Mouse (Mus musculus) kidney, adult 18-20 months (tissue): ENCODE measurements around the gene Mapk14.
A peak's percentile ranks its signal among the peaks of the same experiment; 100 is the strongest.

Experiments used
- DNase-seq: peaks from one replicate; pipeline ENCODE4 v3.0.0; 2021

Mapk14 gene

DNA sequence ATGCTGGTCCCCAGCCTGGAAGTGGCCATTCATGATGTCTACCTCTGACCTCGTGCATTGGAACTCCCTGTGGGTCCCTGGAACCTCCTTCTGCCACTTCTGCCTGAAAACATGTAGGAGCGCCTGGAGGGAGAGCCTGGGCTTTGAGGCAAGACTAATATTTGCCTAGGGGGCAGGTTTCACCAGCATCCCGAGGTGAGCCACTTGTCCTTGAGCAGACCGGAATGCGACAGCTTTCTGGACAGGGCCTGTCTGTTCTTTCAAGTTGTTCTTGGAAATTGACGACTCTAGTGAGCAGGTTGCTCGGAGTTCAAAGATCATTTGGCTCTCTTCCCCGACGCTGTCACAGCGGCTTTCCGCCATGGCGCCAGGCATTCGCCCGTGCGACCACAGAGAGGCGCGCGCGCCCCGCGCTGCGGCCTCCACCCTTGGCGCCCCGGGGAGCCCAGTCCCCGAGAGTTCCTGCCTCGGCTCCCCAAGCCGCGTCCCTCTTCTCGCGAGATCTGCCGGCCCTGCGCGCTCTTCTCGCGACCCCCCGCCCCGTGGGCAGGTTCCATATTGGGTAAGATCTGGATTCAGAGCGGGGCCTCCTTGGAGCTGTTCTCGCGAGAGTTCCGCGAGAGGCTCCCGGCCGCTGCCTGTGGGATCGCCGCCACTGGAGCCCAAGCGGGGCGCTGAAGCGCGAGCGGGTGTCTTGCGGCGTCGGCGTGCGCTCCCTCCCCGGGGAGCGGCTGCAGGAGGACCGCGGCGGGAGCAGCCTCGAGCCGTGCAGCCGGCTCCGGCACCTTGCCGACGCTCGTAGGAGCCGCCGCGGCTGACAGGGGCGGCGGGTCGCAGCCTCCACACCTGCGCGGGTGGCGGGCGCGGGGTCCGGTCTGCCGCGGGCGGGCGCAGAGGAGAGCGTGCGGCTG, at the start of gene Mapk14:
Gene Mapk14 (plus strand): TSS at position 554 of the 911 bp plus-strand sequence.
- peak; percentile 99 for DNase-seq

DNA sequence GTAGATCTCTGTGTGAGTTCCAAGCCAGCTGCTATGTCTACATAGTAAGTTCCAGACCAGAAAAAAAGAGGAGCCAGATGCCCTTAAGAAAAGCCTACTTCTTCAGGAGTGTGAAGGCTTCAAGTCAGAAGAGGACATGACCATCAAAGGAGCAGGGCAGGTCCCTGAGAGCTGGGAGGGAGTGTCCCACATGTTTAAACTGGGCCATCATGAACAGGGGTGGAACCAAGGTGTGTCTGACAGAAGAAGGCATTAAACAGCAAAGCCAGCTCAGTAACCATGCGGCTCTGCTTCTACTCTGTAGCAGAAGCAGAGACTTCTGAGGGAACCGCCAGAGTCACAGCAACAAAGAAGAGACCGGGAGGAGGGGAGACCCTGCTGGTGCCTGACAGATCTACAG, 47.4 kb upstream of the Mapk14 start:
- no peak for DNase-seq

DNA sequence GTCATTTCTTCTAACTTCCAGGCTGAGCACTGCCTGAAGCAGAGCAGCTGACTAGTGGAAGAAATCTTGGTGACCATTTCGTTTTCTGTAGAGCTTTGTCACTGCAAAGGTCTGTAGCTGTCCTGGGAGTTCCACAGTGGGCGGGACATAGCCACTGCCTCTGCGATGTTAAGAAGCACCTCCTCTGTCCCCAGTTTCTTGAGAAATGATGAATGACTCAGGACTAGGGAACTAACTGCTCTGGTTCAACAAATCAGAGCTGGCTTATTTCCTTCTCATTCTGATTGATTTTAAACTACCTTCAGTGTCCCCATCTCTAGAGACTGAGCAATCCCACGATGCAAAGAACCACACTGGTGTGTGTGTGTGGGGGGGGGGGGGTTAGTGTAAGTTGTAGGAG, 47.0 kb upstream of the Mapk14 start:
- DNase-seq: no peak

DNA sequence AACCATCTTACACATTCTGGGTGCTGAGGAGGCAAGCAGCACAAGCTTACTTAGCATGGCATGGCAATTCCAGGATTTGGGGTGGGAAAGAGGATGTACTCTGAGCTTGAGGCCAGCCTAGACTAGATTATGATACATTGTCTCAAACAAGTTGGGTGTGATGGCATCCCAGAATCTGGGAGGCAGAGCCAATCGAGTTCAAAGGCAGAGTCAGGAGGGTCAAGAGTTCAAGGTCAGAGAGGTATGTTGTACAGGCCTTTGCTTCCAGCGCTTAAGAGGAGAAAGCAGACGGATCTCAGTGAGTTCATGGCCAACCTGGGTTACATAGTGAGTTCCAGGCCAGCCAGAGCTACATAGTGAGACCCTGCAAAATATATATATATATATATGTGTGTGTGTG, 44.9 kb upstream of the Mapk14 start:
- no peak for DNase-seq

DNA sequence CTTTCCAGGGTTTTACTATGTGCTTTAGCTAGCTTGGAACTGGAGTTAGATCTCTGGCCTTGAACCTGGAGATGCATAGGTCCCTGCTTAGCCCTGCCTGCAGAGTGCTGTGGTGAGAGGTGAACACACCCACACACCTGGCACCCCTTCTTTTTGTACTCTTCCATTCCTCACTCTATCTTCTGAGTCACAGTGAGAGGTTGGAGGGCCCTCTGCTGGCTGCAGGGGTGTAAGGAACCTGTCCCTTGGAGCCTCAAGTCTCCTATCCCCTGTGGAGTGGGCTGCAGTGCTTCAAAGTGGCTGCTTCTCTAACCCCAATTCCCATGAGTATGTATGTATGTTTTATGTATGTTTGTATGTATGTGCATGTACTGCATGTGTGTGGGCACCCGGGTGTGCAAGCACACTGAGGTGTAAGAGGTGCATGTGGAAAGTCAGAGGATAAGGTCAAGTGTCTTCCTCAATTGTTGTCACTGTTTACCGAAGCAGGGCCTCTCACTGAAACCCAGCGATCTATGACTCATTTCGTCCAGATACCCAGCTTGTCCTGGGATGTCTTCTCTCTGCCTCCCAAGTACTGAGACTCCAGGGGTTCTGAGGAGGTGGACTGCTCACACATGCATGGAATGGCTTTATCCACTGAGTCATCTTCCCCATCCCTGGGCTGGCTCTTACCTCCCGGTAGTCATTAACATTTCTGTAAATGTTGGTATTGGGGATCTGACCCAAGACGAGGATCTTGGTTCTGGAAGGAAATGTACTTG, 42.3 kb upstream of the Mapk14 start:
- DNase-seq: peak; percentile 51

DNA sequence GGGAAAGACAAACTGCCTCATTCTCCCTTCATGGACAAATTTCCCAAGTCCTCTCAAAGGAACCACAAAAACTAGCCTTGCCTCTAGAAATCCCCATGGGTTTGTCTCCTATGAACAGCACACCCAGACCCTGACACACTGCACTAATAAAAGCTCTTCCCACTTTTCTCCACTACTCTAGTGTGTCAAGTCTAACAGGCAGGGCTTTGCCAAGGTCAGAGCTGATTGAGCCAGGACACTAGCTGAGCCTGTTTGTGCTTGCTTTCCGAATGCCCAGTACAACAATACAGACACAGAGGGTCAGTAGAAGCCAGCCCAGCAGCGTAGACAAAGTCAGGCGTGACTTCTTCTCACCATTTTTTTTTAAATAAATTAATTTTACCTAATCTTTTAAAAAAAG, 40.9 kb upstream of the Mapk14 start:
- no peak for DNase-seq

DNA sequence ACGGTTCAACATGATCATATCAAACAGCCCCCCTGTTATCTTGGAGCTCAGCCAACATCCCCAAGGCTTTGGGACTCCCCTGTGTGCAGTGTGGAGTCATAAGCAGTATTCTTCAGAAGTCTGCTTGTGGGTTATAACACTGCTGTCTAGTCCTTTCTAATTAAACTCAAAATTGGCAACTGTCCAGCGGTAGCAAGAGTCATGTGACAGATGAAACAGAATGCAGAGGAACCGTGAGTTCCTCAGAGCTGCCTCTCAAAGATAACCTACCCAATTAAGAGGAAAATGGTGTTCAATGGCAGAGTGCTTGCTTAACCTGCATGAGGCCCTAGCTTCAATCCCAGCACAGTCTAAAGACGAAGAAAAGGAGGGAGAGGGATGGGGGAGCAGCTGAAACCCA, 33.2 kb upstream of the Mapk14 start:
- DNase-seq: no peak

DNA sequence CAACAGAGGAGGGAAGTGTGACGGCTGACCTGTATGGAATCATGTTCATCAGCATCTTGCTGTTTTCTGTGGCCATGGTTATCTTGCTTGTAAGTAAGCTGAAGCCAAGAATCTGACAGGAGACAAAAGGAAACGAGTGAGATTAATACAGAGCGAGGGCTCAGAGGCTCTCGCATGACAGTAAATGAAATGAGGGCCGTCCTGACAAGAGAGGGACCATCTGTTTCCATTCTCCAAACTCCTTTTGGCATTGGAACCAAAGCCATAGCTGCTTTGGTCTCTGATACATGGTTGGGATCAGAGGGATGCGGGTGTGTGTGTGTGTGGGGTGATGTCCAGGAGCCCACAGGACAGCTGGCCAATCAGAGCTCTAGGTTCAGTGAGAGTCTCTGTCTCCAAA, 31.6 kb upstream of the Mapk14 start:
- DNase-seq: no peak

DNA sequence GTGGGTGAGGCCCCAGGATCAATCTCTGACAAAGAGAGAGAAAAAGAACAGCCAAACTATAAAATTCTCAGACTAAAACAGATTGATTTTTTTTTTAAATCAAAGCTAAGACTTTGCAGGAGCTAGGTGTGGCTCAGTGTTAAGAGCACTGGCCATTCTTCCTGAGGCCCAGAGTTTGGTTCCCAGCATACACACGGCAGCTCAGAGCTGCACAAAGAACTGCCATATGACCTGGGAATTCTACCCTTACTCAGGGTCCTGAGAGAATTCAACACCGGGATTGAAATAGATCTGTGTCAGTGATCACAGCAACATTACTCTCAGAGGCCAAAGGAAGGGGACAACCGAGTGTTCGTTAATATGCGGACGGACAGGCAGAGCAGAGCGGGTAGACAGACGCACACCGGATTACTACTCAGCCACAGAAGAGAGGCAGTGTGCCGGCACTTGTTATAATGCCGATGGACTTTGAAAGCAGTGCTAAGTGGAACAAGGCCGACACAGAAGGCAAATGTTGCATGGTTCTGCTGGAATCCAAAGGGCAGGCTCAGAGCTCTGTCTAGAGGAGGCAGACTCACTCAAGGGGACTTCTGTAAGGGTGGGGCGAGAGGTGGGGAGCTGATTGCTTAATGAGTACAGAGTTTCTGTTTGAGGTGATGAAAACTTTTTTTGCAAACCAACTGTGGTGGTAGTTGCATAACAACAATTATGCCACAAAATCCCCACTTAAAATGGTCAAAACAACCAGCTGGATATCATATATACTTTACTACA, 8.6 kb upstream of the Mapk14 start:
- peak; percentile 57 for DNase-seq

DNA sequence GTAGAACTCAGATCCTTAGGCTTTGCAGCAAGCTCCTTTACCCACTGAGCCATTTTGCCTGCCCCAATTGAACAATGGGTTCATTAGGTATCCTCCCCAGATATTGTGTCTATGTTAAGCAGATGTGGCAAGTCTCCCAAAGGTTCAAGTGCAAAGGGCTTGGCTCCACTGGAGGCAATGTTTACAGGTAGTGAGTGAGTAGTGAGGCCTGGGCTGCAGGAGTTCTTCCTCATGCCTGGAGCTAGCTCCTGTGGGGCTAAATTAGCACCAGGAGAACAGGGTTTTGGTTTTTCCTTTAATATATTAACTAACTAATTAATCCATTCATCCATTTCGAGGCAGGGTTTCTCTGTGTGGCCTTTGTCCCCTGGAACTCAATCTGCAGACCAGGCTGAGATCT, 7.5 kb upstream of the Mapk14 start:
- DNase-seq: peak; percentile 57

DNA sequence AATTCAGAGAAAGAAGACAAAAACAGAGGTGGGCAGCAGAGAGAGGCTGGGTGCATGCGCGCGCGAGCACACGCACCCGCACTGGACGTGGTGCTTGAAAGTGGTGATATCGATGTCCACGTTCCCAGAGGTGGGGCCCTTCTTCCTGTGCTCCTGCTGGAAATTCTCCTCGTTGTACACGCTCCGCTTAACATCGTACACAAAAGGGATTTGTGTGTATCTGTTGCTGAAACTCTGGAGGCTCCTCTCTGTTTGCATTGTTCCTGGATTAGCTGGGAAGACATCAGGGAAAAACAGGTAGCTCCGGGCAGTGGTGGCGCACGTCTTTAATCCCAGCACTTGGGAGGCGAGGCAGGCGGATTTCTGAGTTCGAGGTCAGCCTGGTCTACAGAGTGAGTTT, 6.5 kb upstream of the Mapk14 start:
- DNase-seq: no peak

DNA sequence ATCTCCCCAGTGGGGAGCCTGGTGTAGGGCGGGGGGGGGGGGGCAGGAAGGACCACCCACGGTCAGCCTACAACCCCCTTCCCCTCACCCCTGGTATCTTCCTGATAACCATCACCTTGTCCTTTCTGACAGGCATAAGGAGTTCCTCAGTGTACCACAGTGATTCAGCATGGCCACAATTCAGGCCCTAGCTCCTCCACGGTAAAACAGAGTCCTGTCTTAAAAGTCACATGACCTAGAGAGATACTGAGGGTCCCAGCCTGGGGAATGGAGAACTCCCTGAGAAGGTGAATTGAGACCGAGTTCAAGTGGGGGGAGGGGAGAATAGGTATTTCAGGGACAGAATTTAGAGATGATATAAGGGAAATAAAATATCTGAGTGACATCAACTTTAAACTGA, 3.8 kb upstream of the Mapk14 start:
- DNase-seq: no peak

DNA sequence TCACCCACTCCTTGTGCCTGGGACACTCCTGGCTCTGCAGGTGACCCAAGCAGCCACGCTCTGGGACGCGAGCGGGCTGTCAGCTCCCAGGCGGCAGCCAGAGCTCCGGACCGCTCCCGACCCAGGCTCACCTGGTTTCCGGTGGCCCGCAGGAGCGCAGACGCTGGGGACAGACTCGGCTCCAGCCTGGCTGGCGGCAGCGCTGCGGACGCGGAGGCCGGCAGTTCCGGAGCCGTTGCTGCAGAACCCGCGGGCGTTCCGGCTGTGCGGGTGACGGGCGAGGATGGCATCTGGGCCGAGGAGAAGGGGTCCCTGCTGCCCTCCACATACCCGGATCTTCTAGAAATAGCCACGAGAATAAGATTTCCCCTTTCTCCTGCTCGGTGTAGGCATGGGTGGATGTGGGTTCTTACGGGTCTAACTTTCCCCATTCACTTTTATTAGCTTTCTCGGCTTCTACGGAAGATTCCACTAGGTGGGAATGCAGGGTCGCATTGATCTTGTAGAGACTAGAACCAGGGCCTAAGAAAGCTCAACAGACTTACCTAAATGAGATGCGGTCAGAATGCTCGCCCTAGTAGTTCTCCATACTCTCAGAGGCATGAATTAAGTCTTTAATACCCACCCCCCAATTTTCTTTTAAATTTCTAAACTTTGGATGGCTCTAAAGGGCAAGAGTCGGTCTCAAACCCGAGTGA, 1.4 kb upstream of the Mapk14 start, which contains the start of gene Slc26a8:
Gene Slc26a8 (minus strand): TSS at position 648 of the 698 bp plus-strand sequence.
- peak; percentile 63 for DNase-seq

DNA sequence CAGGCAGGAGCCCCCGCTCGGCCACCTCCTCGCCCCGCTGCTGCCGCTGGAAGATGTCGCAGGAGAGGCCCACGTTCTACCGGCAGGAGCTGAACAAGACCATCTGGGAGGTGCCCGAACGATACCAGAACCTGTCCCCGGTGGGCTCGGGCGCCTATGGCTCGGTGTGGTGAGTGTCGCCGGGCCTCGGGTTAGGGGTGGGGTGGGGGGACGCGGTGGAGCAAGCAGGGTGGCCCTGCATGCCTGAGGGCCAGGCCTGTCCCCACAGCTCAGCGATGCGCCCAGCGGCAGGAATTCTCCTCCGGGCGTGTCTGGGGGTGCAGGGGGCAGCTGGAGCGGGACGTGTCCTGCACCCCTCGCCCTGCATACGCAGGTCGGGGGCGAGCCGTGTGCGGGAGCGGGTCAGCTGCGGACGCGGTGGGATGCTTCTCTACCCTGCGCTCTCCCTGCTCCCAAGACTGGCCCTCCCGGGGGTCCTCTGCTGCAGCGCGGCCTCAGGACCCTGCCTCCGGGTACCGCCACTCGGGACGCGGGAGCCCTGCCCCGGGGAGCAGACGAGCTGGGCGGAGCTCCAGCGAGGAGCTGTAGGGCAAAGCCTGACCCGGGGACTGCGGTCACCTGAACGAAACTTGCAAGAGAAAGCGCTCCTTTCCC, 685 bp downstream of the Mapk14 start:
- peak; percentile 76 for DNase-seq

DNA sequence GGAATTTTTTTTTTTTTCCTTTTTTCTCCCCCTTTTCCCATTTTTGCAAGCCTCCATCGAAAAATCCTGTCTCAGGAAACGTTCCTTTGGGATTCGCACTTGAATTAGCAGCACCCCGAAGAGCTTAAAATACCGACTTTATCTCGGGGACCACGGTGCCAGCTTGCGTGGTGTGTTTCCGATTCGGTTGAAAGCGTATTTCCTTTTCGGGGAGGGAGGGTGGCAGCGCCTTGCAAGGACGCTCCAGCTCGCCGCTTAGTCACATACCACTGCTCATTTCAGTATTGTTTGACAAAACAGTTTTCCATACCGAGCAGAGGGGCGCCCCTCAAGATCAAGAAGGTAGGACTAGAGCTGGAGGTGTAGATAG, 1.2 kb downstream of the Mapk14 start:
- DNase-seq: peak; percentile 59

DNA sequence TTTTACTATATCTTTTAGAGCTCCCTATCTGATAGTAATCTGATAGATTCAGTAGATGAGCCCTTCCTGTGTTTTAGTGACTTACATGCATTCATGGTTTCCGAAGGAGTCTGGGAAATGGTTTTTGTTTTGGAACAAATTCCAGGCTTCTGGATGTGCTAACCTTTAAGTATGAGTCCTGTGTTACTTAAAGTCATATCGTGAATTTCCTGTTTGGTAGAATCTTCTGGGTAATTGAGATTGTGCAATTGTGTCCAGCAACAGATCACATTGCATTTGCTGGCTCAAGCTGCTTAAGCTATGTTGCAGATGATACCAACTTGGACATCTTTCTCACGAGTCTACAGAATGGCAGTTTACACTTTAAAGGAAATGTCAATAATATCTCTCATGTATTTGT, 2.0 kb downstream of the Mapk14 start:
- no peak for DNase-seq

DNA sequence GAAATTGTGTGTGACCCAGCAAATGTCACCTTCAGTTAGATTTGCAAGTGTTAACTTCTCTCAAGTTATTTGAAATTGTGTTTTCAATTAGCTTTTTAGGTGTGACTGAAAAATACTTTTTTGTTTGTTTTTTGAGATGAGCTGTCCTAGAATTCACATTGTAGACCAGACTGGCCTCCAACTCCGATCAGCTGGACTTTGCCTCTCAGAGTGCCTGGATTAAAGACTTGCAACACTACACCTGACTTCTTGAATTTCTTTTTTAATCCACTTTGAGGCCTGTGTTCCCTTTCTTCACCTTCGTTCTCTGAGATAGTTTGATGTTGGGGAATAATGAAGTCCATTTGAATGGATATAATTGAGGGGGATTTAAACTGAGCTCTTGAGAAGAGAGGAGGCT, 2.9 kb downstream of the Mapk14 start:
- no peak for DNase-seq

DNA sequence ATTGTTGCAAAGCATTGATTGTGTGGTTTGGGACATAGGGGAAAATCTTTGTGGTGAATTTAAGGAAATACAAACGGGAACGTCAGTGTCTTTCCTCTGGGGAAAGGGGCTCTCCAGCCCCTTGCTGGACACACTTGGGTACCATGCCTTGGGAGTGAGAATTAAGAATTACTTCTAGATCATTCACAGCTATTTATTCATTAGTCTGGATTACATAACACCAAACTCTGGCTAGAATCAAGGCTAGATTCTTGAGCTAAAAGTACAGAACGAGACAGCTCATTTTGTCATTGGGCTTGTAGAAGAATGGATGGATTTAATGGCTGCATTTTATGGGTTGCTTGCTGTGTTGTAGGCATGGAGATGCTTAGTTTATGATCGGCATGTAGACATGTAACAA, 3.7 kb downstream of the Mapk14 start:
- DNase-seq: no peak

DNA sequence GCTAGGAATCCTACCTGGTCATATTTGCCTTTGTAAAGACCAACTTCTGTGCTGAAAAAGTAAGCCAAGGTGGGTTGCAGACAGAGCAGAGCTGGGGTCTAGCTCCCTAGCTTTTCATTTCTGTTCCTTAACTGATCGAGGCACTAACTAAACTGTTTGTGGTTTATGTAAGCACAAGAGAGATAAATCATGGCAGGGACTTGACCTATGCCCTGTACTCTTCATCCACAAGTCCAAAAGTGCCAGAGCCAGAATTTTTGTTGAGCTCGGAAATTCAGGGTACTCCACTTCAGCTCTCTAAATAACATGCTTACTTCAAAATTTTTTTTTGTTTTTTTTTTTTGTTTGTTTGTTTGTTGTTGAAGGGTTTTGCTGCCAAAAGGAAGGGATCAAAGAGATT, 5.5 kb downstream of the Mapk14 start:
- DNase-seq: peak; percentile 47

DNA sequence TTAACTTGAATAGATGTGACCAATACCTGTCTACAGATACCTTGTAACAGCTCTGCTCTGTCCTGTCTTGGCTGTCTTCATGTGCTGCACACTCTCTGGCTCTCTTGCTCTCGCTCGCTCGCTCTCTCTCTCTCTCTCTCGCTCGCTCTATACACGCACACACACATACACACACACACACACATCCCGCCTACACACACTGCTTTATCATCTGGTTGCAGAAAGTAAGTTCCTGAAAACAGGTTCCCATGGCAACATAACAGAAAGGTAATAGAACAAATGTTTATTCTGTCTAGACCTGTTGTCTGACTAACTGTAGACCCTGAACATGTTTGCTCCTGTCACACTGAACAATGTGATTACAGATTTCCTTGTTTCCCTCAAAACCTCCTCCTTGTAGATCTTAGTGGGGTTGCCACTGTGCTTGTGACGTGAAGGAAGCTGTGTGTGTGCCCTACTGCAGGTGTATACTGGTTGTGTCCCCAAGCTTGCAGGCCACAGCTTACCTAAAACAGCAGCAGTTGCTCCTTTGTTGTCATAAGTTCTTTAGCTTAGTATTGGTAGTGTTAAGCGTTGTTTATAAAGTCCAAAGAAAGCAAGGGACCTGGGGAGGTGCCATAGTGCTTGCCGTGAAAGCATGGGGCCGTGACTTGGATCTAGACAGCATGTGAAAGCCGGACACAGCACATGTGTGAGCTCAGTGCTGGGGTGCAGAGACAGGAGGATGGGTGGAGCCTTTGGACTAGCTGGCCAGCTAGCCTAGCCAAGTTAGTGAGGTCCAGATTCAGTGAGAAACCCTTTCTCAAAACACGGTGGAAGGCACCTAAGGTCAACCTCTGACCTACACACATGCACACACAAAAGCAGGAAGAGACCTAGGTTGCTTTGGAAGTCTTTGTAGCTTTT, 6.4 kb downstream of the Mapk14 start:
- no peak for DNase-seq

DNA sequence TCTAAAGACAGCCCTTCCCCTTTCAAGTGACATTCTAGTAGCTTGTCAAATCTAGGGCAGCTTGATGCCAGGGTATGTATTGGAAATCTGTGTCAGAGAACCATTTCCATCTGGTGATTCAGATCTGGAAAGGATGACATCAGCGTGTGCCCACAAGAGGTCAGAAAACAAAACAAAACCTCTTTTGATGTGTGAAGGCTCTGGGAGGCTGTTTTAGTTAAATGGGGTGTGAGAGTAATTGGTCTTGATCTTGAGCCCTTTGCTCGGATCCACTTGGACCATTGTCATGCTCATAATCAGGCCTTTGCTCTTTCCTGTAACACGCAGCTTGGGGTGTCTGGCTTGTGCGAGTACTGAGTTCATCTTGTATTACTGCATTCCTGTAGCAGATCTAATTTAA, 7.1 kb downstream of the Mapk14 start:
- DNase-seq: no peak
